Mouse (Mus musculus): Measurements from ENCODE around the gene Kazald1.

DNA sequence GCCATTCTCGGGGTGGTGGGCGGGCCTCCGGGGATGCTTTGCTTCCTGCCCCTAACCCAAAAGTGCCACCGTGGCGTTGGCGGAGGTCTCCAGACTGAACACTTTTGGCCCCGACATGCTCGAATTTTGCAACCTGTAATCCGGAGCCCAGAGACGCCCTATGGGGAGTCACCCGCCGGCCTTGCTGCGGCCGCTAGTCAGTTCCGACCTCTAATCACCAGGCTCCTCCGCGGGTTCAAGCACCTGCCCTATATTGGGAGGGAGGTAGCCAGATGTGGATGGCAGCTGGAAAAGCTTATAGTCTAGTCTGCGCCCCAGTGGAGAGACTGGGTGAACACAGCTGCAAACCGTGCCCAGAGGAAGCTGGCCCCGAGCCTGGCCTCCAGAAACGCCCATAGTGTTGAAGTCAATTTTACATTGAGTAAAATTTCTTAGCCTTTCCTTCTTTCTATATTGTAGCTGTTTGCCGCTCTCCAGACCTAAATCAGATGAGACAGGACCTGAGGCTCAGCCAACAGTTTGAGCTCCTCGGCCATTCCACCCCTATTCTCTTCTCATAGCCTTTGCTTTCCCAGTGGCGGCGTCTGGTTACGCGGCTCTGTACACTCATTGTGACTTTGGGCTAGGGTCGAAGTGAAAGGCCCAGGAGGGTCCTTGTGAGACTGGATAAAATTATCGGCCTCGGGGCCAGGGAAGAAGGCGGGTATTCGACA lies 438 bp downstream of the Kazald1 start:
- TF ChIP-seq CTCF (IDR thresholded peaks at IDR 0.05; ENCODE audit: low read depth, low read length) (no peak), POLR2A (IDR thresholded peaks at IDR 0.05; ENCODE audit: borderline replicate concordance, low read depth, low read length) (no peak)
